Mouse (Mus musculus) thymus, postnatal 36 days (tissue): ENCODE results near the gene Tsc22d2.

ENCODE experiments used
- DNase-seq, 2 experiments: peaks; one replicate each; pipeline ENCODE4 v3.0.0; 2022; ENCODE audit warnings: mixed read lengths in 2 of 2

Tsc22d2 gene

DNA sequence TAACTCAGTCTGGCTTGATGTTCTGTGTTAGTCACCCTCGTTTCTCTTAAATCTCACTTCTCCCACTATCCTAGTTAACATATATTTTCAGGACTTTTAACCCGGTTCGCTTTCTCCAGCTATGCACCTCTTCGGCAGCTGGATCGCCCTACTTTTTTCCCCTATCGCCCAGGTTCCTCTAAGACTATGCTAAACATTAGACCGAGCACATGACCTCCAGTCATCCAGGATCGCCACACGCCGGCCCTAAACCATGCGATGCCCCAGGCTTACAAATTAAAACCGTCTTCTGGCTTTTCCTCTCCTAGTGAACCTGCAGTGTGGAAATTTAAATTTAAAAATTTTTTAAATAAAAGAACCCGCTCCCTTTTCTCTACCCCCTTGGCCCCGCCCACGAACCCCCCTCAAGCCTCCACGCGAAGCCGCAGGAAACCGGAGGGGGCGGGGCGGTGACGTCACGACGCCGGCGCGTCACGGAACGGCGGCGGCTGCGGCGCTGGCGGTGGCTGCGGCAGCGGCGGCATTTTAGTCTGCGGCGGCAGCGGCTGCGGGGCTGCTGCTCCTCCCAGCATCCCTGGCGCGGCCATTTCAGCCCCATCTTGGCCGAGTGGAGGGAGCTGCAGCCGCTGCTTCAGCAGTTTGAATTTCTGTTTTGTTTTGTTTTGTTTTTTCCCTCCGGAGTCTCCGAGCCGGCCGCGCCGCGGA, at the start of gene Tsc22d2:
Gene Tsc22d2, plus strand, starts transcription at position 482 of the 705 bp plus-strand sequence.
- DNase-seq, result peak; percentile 96 to 99

DNA sequence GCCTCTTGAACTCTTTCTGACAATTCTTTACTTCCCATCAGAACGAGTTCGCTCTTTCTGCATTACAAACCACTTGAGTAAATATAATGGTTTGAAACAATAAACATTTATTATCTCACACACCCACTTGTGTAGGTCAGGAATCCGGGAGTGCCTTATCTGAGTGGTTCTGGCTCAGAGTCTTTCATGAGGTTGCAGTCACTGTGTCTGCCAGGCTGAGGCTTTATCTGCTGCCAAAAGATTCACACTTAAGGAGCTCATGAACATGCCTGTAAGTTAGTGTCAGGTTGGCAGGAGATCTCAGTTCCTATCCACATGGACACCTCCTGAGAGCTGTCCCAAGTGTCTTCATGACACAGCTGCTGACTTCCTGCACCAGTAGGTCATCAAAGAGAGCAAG, 47.8 kb upstream of the Tsc22d2 start:
- DNase-seq, result no peak

DNA sequence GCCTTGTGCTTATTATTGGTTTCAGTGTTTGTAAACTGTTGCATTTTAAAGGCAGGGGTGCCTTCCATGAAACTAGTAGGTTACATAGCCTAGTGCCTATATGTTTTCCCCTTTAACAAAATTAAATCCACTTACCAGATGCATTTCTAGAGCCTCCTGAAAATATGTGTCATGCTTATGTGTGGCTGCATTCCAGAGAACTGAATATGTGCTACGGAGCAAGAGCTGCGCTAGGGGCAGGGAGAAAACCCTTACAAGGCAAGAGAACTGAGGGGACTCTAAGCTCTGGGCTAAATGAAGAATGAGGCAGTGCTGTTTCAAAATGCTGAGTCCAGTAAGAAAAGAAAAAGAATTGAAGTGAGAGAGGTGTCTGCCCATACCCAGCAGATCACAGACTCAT, 43.7 kb upstream of the Tsc22d2 start:
- DNase-seq, result no peak

DNA sequence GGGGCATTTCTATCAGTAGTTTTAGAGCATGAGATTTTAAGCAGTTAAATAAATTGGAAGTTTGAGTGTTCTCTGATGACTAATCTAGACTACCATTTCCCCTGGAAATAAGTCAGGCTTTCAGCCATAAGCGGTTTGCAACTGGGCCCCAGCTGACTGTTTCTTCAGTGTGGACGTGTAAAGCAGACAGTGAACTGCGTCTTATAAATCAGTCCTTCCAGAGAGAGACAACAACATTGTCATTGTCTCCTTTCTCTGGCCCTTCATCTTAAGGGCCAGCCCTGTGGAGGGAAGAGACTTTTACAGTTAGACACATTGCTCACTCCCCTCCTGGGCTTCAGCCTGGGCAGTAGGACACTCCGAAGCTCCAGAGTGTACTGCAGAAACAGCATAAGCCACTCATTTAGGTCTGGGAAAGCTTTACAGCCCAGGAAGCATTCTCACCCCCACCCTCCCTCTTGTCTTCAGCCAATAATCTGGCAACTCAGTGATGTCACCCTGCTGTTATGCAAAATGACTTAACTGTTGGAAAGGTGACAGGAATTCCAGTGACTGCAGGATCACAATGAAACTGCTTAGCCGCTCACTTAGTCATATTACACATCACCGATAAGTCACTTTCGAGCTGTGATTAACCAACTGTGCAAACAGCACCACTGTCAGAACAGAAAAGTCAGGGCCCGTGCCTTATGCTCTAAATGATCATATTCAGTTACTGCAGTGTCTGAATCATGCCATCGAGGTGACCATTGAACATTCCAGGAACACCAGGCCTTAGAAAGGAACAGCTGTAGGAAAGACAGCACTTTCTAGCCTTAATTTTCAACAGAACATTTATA, 42.2 kb upstream of the Tsc22d2 start:
- DNase-seq, result no peak

DNA sequence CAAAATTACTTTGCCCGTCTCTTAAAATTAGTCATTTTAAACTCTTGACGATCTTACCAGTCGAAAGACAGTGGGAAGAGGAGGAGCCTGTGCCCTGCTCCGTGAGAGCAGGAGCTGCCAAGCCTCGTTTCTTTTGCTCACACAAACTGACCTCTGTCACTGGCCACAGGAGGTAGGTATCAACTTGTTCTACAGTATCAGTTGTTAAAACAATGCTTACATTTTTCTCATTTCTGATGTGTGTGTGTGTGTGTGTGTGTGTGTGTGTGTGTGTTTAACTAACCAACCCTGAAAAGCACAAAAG, 41.7 kb upstream of the Tsc22d2 start:
- DNase-seq, result no peak

DNA sequence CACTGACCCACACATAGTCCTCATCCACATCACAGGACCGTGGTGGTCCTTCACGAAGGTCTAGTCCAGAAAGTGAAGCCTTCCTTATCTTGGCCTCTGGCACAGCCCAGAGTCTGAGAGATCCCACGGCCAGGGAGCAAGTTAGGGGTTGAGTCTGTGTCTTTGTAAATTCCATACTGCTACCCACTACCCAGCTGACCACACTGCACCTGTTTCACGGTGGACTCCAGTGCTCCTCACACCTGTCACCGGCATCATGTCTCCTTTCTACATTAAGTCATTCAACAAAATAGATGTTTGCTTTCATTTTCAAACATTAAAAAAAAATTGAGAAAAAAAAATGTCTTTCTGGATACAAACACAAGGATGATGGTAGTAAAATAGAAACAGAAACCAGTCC, 40.2 kb upstream of the Tsc22d2 start:
- no peak for DNase-seq

DNA sequence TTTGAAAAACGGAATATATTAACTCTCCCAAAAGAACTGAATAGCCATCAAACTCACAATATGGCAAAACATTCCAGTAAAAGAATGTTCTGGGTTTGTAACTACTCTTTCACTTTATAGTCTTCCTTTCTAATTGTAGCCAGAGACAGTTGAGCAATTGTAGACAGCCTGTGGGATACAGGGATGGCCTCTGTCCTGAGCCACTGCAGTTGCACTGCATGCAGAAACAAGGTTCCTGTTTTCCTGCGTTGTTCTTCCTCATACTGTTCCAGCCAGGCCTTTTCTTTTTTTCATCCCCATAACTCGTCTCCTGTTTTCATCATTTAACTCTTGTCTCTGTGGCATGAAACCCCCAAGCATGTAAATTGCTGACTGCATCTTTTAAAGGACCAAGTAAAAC, 37.8 kb upstream of the Tsc22d2 start:
- DNase-seq, result no peak

DNA sequence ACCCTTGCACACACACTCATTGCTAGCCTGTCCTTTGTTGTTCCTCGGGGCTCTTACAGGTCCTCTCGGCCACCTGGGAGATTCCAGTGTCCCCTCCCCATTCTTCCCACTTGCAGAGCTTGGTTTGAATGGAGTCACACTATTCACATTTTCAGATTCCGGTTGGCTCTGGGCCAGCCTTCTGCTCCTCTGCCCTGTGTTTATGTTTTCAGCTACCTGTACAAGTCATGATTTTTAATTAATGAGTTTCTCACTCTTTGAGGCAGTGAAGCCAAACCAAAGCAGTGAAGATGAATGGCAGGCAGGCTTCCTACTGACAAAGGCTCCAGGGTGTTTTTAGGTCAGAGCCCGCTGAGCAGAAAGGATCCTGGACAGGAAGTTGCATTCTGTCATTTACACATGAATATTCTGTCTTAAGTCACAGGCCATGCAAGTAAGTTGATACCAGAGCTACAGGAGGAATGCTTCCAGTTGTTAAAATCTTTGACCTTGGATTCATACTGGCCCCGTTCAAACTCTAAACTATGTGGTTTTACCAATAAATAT, 36.9 kb upstream of the Tsc22d2 start:
- DNase-seq, result no peak

DNA sequence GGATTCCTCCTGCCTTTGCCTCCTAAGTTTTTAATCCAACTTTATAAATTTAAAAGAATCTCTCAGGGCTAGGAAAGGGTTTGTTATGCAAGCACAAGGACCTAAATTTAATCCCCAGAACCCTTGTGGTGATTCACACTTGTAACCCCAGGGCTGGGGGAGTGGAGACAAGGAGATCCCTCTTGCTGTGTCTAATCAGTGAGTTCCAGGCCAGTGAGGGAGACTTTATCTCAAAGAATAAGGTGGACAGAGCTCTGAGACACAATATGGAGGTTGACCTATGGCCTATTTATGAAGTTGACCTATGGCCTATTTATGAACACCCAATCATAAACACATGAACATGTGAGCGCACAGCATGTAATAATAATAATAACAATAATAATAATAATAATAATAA, 31.8 kb upstream of the Tsc22d2 start:
- no peak for DNase-seq

DNA sequence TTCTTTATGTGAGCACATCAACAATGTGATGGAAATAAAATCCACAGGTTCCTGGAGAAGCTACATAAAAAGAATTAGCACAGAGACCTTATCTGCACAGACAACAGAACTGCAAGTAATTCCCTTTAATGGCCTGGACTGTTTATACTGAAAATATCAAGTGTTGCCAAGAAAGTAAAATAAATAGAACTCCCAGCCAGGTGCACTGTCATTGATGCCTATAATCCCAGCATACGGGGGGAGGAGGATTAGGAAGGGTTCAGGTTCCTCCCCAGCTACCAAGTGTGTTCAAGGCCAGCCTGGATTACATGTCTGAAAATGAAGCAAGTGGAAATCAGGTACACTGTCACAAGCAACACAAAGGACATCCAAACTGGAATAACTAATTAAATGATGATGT, 29.5 kb upstream of the Tsc22d2 start:
- DNase-seq, result no peak

DNA sequence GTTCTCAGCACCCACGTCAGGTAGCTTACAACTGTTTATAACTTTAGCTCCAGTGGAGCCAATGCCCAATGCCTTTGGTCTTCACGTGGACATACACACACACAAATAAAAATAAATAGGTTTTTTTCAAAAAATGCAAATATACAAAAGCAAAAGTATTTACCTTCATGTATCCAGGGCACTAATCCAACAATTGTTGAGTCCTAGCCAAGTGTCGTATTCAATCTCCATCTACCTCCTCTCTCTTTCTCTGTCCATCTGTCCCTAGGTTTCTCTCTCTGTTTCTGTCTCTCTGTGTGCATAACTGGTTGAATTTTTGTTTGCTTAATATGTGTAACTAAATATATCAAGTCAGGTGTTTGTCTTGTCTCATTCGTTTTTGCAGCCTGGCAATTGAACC, 25.8 kb upstream of the Tsc22d2 start:
- DNase-seq, result no peak

DNA sequence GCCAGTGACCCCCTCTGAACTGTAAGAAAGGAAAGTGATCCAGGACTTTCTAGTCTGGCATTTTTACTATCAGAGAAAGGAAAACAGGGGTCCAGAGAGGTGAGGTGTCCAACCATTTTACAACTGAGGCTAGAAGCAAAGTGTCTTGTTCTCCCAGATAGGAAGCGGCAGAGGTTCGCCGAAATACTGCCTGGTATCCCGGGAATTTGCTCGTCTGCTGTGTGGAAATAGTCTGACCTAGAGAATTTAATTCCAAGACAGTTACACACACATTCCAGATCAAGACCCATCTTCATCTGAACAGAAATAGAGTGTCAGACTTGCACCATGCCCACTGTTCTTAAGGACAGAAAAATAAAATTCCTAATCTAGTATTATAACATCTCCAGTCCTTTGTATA, 16.0 kb upstream of the Tsc22d2 start:
- no peak for DNase-seq

DNA sequence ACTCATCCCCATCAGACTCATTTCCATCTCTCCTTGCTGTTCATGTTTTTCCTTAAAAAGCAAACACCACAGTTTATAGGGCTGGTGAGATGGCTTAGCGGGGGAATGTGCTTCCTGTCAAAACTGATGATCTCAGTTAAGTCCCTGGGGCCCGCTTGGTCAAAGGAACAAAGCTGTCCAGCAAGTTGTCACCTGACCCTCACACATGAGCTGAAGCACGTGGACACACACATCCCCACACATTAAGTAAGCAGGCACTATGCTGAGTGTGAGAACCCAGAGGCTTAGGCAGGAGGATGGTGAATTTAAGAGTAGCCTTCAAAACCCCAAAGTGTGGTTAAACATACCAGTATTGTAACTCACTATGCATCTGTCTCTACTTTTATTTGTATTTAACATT, 14.6 kb upstream of the Tsc22d2 start:
- DNase-seq, result no peak

DNA sequence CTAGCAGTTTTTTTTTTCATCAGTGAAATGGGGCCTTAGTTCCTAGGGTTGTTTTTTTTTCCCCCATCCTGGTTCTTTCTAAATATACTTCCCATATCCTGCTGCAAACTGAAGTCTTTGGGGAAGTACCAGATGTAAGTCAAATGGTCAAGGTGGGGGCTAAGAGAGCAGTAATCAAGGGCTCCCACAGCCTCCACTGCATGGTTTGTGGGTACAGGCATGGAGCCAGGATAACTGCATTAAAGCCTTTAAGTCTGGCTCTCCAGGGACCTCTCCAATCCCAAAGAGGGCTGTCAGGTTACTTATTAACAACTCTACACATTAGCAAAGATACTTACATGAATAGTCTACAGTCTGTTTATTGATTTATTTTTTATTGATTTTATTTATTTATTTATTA, 2.8 kb upstream of the Tsc22d2 start:
- DNase-seq, result no peak

DNA sequence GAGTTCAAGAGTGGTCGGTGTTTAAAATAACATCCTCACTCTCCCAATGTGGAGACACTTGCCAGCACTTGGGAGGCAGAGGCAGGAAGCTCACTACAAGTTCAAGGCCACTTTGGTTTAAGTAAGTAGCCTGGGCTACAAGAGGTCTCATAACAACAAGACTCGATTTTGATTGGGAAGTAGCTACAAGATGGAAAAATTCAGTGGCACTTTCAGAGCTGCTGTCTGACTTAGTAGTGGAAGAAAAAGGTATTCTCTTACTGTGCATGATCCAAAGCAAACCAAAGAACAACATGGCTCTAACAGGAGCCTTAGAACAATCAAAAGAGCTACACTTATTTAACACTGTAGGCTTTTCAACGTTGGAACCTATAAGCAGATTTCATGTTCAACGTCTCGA, 844 bp upstream of the Tsc22d2 start:
- no peak for DNase-seq

DNA sequence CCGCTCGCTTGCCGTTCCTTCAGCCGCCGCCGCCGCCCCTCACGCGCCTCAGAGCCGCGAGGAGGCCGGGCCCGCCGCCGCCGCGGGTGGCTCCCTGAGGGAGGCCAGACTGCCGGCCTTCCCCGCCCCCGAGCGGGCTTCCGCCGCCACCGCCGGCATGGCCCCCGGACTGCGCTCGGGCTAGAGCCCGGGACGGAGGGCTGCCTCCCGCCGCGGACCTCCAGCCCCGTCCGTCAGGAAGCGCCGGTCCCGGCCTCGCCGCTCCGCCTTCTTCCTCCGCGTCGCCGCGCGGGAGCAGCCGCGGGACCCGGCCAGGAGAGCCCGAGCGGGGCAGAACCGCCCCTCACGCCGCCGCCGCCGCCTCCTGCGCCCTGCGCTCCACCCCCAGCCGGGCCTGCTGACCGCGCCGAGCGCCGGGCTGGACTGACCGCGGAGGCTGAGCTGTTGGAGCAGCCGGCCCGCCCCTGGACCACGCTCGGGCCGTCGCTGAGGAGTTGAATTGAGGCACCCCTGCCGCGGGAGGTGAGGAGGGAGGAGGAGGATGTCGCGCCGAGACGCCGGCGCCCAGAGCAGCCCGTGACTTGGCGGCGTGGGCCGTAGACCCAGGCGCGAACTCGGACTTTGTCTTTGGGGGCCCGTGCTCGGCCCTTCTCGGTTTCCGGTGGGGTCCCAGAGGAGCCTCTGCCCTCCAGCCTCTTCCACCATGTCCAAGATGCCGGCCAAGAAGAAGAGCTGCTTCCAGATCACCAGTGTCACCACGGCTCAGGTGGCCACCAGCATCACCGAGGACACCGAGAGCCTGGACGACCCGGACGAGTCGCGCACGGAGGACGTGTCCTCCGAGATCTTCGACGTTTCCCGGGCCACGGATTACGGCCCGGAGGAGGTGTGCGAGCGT, 720 bp downstream of the Tsc22d2 start:
- peak; percentile 59 to 72 for DNase-seq

DNA sequence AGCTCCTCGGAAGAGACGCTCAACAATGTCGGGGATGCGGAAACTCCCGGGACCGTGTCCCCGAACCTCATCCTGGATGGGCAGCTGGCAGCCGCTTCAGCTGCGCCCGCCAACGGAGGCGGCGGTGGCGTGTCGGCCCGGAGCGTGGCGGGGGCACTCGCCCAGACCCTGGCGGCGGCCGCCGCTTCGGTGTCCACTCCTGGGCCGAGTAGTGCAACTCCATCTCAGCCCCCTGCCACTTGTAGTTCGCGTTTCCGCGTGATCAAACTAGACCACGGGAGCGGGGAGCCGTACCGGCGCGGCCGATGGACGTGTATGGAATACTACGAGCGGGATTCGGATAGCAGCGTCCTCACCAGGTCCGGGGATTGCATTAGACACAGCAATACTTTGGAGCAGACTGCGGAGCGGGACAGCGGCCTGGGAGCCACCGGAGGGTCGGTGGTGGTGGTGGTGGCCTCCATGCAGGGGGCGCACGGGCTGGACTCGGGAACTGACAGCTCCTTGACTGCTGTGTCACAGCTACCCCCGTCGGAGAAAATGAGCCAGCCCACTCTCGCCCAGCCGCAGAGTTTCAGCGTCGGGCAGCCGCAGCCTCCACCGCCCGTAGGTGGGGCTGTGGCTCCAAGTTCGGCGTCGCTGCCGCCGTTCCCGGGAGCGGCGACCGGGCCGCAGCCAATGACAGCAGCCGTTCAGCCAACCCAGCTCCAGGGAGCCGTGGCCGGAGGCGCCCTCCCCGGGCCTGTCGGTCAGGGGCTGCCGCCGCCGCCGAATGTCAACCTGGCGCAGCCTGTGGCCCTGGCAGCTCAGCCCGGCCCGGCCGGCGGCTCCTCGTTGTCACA, 1.6 kb downstream of the Tsc22d2 start:
- DNase-seq, result peak; percentile 80 to 84

DNA sequence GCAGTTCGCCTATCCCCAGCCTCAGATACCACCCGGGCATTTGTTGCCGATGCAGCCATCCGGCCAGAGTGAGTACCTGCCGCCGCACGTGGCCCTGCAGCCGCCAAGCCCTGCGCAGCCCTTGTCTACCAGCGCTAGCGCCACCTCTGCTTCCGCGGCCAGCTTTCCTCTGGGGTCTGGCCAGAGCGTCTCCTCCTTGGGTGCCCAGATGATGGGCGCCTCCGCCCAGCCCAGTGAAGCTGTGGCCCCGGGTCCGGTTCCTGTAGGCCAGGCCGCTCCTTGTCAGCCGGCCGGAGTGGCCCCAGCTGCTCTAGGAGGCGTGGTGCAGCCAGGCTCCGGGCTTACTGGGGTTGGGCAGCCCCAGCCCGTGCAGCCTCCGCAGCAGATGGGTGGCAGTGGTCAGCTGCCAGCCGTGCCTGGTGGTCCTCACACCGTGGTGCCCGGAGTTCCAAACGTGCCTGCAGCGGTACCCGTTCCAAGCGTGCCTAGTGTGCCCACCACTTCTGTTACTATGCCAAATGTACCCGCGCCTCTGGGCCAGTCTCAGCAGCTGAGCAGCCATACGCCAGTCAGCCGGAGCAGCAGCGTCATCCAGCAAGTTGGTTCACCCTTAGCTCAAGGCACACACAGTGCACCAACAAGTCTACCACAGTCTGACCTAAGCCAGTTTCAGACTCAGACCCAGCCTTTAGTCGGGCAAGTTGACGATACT, 2.4 kb downstream of the Tsc22d2 start:
- DNase-seq, result peak; percentile 38 to 61

DNA sequence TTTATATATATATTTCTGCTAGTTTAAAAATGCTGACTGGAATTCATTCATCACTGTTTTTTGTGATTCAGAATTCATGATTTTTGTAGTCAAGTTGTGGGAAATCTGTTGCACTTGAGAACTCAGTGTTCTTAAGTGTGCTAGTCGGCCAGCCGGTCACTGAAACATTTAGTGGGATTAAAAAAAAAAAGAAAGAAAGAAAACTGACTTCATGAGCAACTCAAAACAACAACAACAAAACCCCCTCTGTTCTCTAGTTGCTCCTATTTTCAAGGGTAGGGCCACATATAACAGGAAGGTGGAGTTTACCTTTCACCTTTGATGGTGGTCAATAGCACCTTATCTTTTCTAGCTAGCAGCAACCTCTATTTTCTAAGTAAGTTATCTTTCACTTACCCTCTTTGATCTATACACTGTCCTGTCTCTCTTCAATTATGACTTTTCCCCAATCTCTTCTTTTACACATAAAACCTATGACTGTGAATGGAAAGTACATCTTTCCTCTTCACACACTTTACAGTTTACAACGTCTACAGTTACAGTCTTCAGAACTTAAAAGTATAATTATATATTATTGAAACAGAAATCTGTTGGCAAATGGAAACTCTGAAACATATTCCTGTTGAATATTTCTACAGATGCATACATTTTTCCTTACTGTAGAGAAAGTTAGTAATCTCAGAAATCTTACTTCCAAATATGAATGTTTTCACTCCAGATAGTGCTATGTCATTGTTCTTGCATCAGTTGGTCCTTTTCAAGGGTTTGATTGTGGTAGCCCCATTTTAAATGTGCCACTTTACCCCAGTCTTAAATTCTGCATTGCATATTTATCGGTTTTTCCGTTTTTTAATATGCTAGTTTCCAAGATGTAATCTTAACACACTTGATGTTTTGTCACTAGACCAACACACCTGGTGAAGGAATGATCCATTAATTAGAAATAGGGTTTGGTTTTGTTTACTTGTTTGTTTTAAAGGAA, 4.5 kb downstream of the Tsc22d2 start:
- no peak for DNase-seq

DNA sequence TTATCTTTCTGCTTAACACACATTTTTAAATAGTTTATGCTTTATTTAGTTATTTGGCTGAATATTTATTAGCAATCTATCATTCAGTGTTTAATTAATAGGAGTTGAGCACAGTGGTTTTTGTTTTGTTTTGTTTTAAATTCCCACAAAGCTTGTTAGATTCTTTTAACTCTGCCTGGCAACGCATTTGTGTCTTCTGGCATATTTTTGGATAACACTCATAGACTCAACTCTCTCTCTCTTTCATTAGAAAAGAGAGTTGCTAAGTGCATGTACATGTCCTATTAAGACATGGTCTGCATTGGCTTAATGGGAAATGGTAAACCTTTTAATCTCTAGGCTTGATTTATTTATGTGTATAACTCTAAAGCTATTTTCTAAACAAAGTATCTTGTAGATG, 14.3 kb downstream of the Tsc22d2 start:
- DNase-seq, result no peak
